Comparison of ENCODE assay signal across 8 mouse cellular contexts in genomic region chr14:54375916-54376315, GRCm38 (mm10). TPM values are rescaled to one million over a fixed set of nuclear protein-coding genes. Genes with fewer than 3 reads are reported as not detected.
A peak's percentile ranks its signal among the peaks of the same experiment; 100 is the strongest.
DNase-seq lines count a peak whose midpoint lies in the region; ATAC-seq and TF ChIP-seq lines count a peak whose summit lies in the region.

No protein-coding gene starts in this region.

- H3K4me3 ChIP-seq in cerebellum, adult 2 months (replicated peaks; ENCODE audit: insufficient read depth, low read depth, low read length) = no peak overlapping the region
- no peak overlapping the region for H3K4me3 ChIP-seq in liver, postnatal 0 days (ENCODE audit: low read depth, low read length)
- no peak overlapping the region for H3K4me3 ChIP-seq in liver, embryonic 11.5 days (ENCODE audit: low read depth, low read length)
- no peak overlapping the region for H3K4me3 ChIP-seq in forebrain, embryonic 13.5 days

- H3K27ac ChIP-seq in cerebellum, adult 2 months (ENCODE audit: insufficient read depth, low read length) = no peak overlapping the region
- H3K27ac ChIP-seq in liver, postnatal 0 days (ENCODE audit: low read depth) = no peak overlapping the region
- no peak overlapping the region for H3K27ac ChIP-seq in liver, embryonic 11.5 days (ENCODE audit: low read depth, low read length)
- no peak overlapping the region for H3K27ac ChIP-seq in forebrain, embryonic 13.5 days

- no peak for TF ChIP-seq EP300 in liver, postnatal 0 days (IDR thresholded peaks at IDR 0.05; ENCODE audit: low read depth)

- H3K27me3 ChIP-seq in cerebellum, adult 2 months (ENCODE audit: control insufficient read depth, insufficient read depth, low read length) = no peaks in the 10 kb centered on the region
- H3K27me3 ChIP-seq in liver, postnatal 0 days (ENCODE audit: insufficient read depth, low read length) = no peaks in the 10 kb centered on the region
- H3K27me3 ChIP-seq in liver, embryonic 11.5 days (replicated peaks; ENCODE audit: control insufficient read depth, insufficient read depth, low read length) = no peaks in the 10 kb centered on the region
- H3K27me3 ChIP-seq in forebrain, embryonic 13.5 days = no peaks in the 10 kb centered on the region

- H3K4me1 ChIP-seq in cerebellum, adult 2 months (ENCODE audit: control insufficient read depth, insufficient read depth, low read length) = no peaks in the 10 kb centered on the region
- H3K4me1 ChIP-seq in liver, postnatal 0 days (ENCODE audit: insufficient read depth) = peaks cover 3% of the 10 kb centered on the region; the same call in 1 of the 2 replicates
- no peaks in the 10 kb centered on the region for H3K4me1 ChIP-seq in liver, embryonic 11.5 days (replicated peaks; ENCODE audit: control insufficient read depth, insufficient read depth, low read length)
- H3K4me1 ChIP-seq in forebrain, embryonic 13.5 days = no peaks in the 10 kb centered on the region

- peaks cover 14% of the 10 kb centered on the region for H3K36me3 ChIP-seq in liver, postnatal 0 days (replicated peaks; ENCODE audit: insufficient read depth, low read length)
- peaks cover 8% of the 10 kb centered on the region; the same call in 1 of the 2 replicates for H3K36me3 ChIP-seq in liver, embryonic 11.5 days (ENCODE audit: control insufficient read depth, insufficient read depth, low read length)
- peaks cover 10% of the 10 kb centered on the region for H3K36me3 ChIP-seq in forebrain, embryonic 13.5 days (ENCODE audit: poor library complexity, severe bottlenecking)

- intact Hi-C loops in left cerebral cortex, postnatal 36 days (cut with DNase I) = loop anchor here (5.0 kb wide), 1 partner anchor 36 kb away; no protein-coding TSS in a partner anchor

- DNase-seq in cerebellum, adult 2 months = no peak
- DNase-seq in cerebellum, postnatal 36 days = no peak
- DNase-seq in liver, postnatal 0 days = peak; percentile 44
- no peak for DNase-seq in liver, embryonic 11.5 days (ENCODE audit: low spot score)
- peak; percentile 24 to 30 for DNase-seq in heart, adult 9 months (ENCODE audit: low spot score in 2 of 2)
- no peak for DNase-seq in left cerebral cortex, postnatal 36 days (ENCODE audit: low spot score in 2 of 2)

- H3K9ac ChIP-seq in liver, postnatal 0 days (replicated peaks) = no peak overlapping the region
- no peak overlapping the region for H3K9ac ChIP-seq in liver, embryonic 11.5 days (ENCODE audit: low read depth, low read length)
- no peak overlapping the region for H3K9ac ChIP-seq in forebrain, embryonic 13.5 days

- no peak overlapping the region for H3K4me2 ChIP-seq in liver, postnatal 0 days (ENCODE audit: low read depth, low read length)
- no peak overlapping the region for H3K4me2 ChIP-seq in liver, embryonic 11.5 days
- H3K4me2 ChIP-seq in forebrain, embryonic 13.5 days = no peak overlapping the region

- peak; percentile 33; the same call in 1 of the 2 replicates for ATAC-seq in liver, postnatal 0 days
- no peak for ATAC-seq in liver, embryonic 11.5 days (replicated peaks; ENCODE audit: low FRiP score)
- peak; percentile 77 for ATAC-seq in monocyte, adult 5-6 weeks (replicated peaks; ENCODE audit: insufficient number of reproducible peaks, low FRiP score, low TSS enrichment, poor library complexity, severe bottlenecking)
- no peak for ATAC-seq in forebrain, embryonic 13.5 days

- peak; percentile 15; the same call in 1 of the 2 replicates for TF ChIP-seq CTCF in cerebellum, adult 2 months (IDR thresholded peaks at IDR 0.05; ENCODE audit: borderline replicate concordance, insufficient read depth, low read depth, low read length)
- TF ChIP-seq CTCF in liver, postnatal 0 days (IDR thresholded peaks at IDR 0.05; ENCODE audit: low read depth) = peak; percentile 75

- H3K9me3 ChIP-seq in liver, postnatal 0 days (ENCODE audit: low read length) = no peaks in the 10 kb centered on the region
- H3K9me3 ChIP-seq in liver, embryonic 11.5 days (ENCODE audit: control insufficient read depth, low read length) = no peaks in the 10 kb centered on the region
- H3K9me3 ChIP-seq in forebrain, embryonic 13.5 days (replicated peaks) = 0 out of 2 replicates have a peak, but pooled peaks cover 3% of the 10 kb centered on the region

- WGBS in cerebellum, adult 2 months = 54% methylated on average over 3 of the region's 3 CpGs
- WGBS in liver, postnatal 0 days (ENCODE audit: insufficient replicate concordance) = 60% methylated on average over 3 of the region's 3 CpGs
- 71% methylated on average over 3 of the region's 3 CpGs for WGBS in liver, embryonic 11.5 days
- 94% methylated on average over 3 of the region's 3 CpGs for WGBS in forebrain, embryonic 13.5 days

- no peak for TF ChIP-seq POLR2A in cerebellum, adult 2 months (IDR thresholded peaks at IDR 0.05; ENCODE audit: borderline replicate concordance, insufficient read depth, low read length)

RNA-seq across cellular contexts. Expression of gene Oxa1l, which starts 15.3 kb away (rescaled TPM):
- 87.4 and 95.2 TPM in 2 replicates for polyA plus RNA-seq in cerebellum, adult 2 months (2012; rRNA removed)
- polyA plus RNA-seq in liver, postnatal 0 days (2015; fragmentation: Nextera tagmentation; extraction: Ambion mirVana) = 27.4 and 28.9 TPM in 2 replicates
- 42.3 and 46.7 TPM in 2 replicates for polyA plus RNA-seq in liver, embryonic 11.5 days (2014; fragmentation: Nextera tagmentation; extraction: Ambion mirVana)
- total RNA-seq in monocyte, adult 5-6 weeks (2017) = 24.6 to 34.7 TPM (median 29.1 TPM) in 3 replicates
- 43.8 and 50.6 TPM in 2 replicates for polyA plus RNA-seq in forebrain, embryonic 13.5 days (2015; fragmentation: Nextera tagmentation; extraction: Ambion mirVana)
- total RNA-seq in left cerebral cortex, postnatal 36 days (2021) = 10 to 100 TPM; 52.2 to 52.3 TPM

RNA-seq across cellular contexts. Expression of gene Slc7a7, which starts 41.7 kb away (rescaled TPM):
- polyA plus RNA-seq in cerebellum, adult 2 months (2012; rRNA removed) = 1.4 and 1.5 TPM in 2 replicates
- polyA plus RNA-seq in liver, postnatal 0 days (2015; fragmentation: Nextera tagmentation; extraction: Ambion mirVana) = 5.0 and 5.1 TPM in 2 replicates
- polyA plus RNA-seq in liver, embryonic 11.5 days (2014; fragmentation: Nextera tagmentation; extraction: Ambion mirVana) = 8.3 and 10.0 TPM in 2 replicates
- 11.3 to 16.7 TPM (median 13.6 TPM) in 3 replicates for total RNA-seq in monocyte, adult 5-6 weeks (2017)
- 5.6 and 6.1 TPM in 2 replicates for polyA plus RNA-seq in forebrain, embryonic 13.5 days (2015; fragmentation: Nextera tagmentation; extraction: Ambion mirVana)
- total RNA-seq in left cerebral cortex, postnatal 36 days (2021) = 1 to 10 TPM; 1.9 TPM

RNA-seq across cellular contexts. Expression of gene Mrpl52, which starts 50.8 kb away (rescaled TPM):
- polyA plus RNA-seq in cerebellum, adult 2 months (2012; rRNA removed) = 130 and 136 TPM in 2 replicates
- polyA plus RNA-seq in liver, postnatal 0 days (2015; fragmentation: Nextera tagmentation; extraction: Ambion mirVana) = 261 and 284 TPM in 2 replicates
- 309 and 329 TPM in 2 replicates for polyA plus RNA-seq in liver, embryonic 11.5 days (2014; fragmentation: Nextera tagmentation; extraction: Ambion mirVana)
- total RNA-seq in monocyte, adult 5-6 weeks (2017) = 49.3 to 72.4 TPM (median 52.8 TPM) in 3 replicates
- 270 and 310 TPM in 2 replicates for polyA plus RNA-seq in forebrain, embryonic 13.5 days (2015; fragmentation: Nextera tagmentation; extraction: Ambion mirVana)
- 10 to 100 TPM; 84.6 to 88.0 TPM for total RNA-seq in left cerebral cortex, postnatal 36 days (2021)

RNA-seq across cellular contexts. Expression of gene Mmp14, which starts 55.5 kb away (rescaled TPM):
- polyA plus RNA-seq in cerebellum, adult 2 months (2012; rRNA removed) = 14.9 and 15.9 TPM in 2 replicates
- polyA plus RNA-seq in liver, postnatal 0 days (2015; fragmentation: Nextera tagmentation; extraction: Ambion mirVana) = 38.1 and 39.8 TPM in 2 replicates
- 56.6 and 57.6 TPM in 2 replicates for polyA plus RNA-seq in liver, embryonic 11.5 days (2014; fragmentation: Nextera tagmentation; extraction: Ambion mirVana)
- 0.78 to 0.96 TPM in 2 of 3 replicates, not detected in the other for total RNA-seq in monocyte, adult 5-6 weeks (2017)
- 54.5 and 57.3 TPM in 2 replicates for polyA plus RNA-seq in forebrain, embryonic 13.5 days (2015; fragmentation: Nextera tagmentation; extraction: Ambion mirVana)
- total RNA-seq in left cerebral cortex, postnatal 36 days (2021) = 10 to 100 TPM in 1 of 2 experiments, 1 to 10 TPM in 1; 7.2 to 10.8 TPM

Comparison
In these comparisons a context has a peak if more than half of its experiments do, and no peak if none do; other contexts are left out.
1. DNase-seq: peak in liver, postnatal 0 days (single experiment) and heart, adult 9 months (2 of 2); none in cerebellum, adult 2 months (0 of 2), cerebellum, postnatal 36 days (0 of 2), liver, embryonic 11.5 days (single experiment) and left cerebral cortex, postnatal 36 days (0 of 2).
2. ATAC-seq: peak in liver, postnatal 0 days (single experiment) and monocyte, adult 5-6 weeks (single experiment); none in liver, embryonic 11.5 days (single experiment) and forebrain, embryonic 13.5 days (single experiment).